Comparison of ENCODE assay signal across 31 mouse cellular contexts in genomic region chr4:115014276-115014675, GRCm38 (mm10). TPM values are rescaled to one million over a fixed set of nuclear protein-coding genes. Genes with fewer than 3 reads are reported as not detected.
"Had no signal": no experiment of that assay in that cellular context is flagged by ENCODE, and none has a peak within 500 bp of the region (broad histone marks: within the 10 kb centered on the region; RNA-seq: fewer than 3 reads in every experiment).

No protein-coding gene starts in this region.

- H3K9me3 ChIP-seq: limb, embryonic 10.5 days; limb, embryonic 12.5 days; limb, embryonic 13.5 days; limb, embryonic 15.5 days; liver, embryonic 12.5 days; liver, embryonic 13.5 days; liver, embryonic 15.5 days; lung, embryonic 15.5 days; megakaryocyte, embryonic 14.5 days; midbrain, embryonic 10.5 days; midbrain, embryonic 12.5 days; midbrain, embryonic 13.5 days; midbrain, embryonic 15.5 days had no signal

- ATAC-seq: liver, embryonic 12.5 days; liver, postnatal 0 days; lung, postnatal 0 days; midbrain, embryonic 13.5 days; midbrain, embryonic 15.5 days; midbrain, embryonic 16.5 days had no signal

- H3K4me3 ChIP-seq: limb, embryonic 10.5 days; limb, embryonic 12.5 days; limb, embryonic 13.5 days; limb, embryonic 15.5 days; liver, embryonic 12.5 days; liver, embryonic 13.5 days; liver, embryonic 15.5 days; lung, embryonic 15.5 days; megakaryocyte, embryonic 14.5 days; midbrain, embryonic 10.5 days; midbrain, embryonic 12.5 days; midbrain, embryonic 13.5 days; midbrain, embryonic 15.5 days; myocyte had no signal

- H3K4me1 ChIP-seq: limb, embryonic 10.5 days; limb, embryonic 12.5 days; limb, embryonic 13.5 days; limb, embryonic 15.5 days; liver, embryonic 12.5 days; liver, embryonic 13.5 days; liver, embryonic 15.5 days; lung, embryonic 15.5 days; midbrain, embryonic 10.5 days; midbrain, embryonic 12.5 days; midbrain, embryonic 13.5 days; midbrain, embryonic 15.5 days had no signal

- H3K4me2 ChIP-seq: limb, embryonic 12.5 days; limb, embryonic 13.5 days; limb, embryonic 15.5 days; liver, embryonic 11.5 days; liver, embryonic 12.5 days; liver, embryonic 13.5 days; liver, embryonic 15.5 days; lung, embryonic 14.5 days; lung, embryonic 15.5 days; midbrain, embryonic 11.5 days; midbrain, embryonic 12.5 days; midbrain, embryonic 13.5 days; midbrain, embryonic 15.5 days had no signal

- H3K27ac ChIP-seq: limb, embryonic 10.5 days; limb, embryonic 12.5 days; limb, embryonic 13.5 days; limb, embryonic 15.5 days; liver, embryonic 12.5 days; liver, embryonic 13.5 days; liver, embryonic 14.5 days; liver, embryonic 15.5 days; lung, embryonic 15.5 days; macrophage; midbrain, embryonic 10.5 days; midbrain, embryonic 12.5 days; midbrain, embryonic 13.5 days; midbrain, embryonic 15.5 days had no signal

- DNase-seq: left cerebral cortex, postnatal 4 days; liver; liver, embryonic 13.5 days; liver, postnatal 0 days; lung, adult 18-20 months; lung, adult 2 months; lung, embryonic 14.5 days; lung, postnatal 10 days; lung, postnatal 14 days; lung, postnatal 36 days; lung, postnatal 4 days; midbrain, embryonic 14.5 days had no signal

- H3K9ac ChIP-seq: limb, embryonic 12.5 days; limb, embryonic 13.5 days; limb, embryonic 15.5 days; liver, embryonic 12.5 days; liver, embryonic 13.5 days; liver, embryonic 14.5 days; liver, embryonic 15.5 days; liver, postnatal 0 days; lung, embryonic 14.5 days; lung, embryonic 15.5 days; midbrain, embryonic 12.5 days; midbrain, embryonic 13.5 days; midbrain, embryonic 15.5 days had no signal

- H3K27me3 ChIP-seq: limb, embryonic 12.5 days; limb, embryonic 13.5 days; limb, embryonic 15.5 days; liver, embryonic 12.5 days; liver, embryonic 13.5 days; liver, embryonic 15.5 days; lung, embryonic 15.5 days; megakaryocyte, embryonic 14.5 days; midbrain, embryonic 12.5 days; midbrain, embryonic 13.5 days; midbrain, embryonic 15.5 days had no signal

- H3K36me3 ChIP-seq: midbrain, embryonic 15.5 days had no signal

RNA-seq across cellular contexts. Expression of gene Tal1, which starts 42.0 kb away (rescaled TPM):
- polyA plus RNA-seq: myocyte had no signal
